Mouse (Mus musculus) kidney, adult 2 months (tissue): ENCODE measurements at regions not wholly inside any gene's neighbourhood (a gene's known extent, or its start where the extent isn't known, plus 50 kb on each side); places are given as distances from the start of the nearest gene placed in this dataset.

ENCODE experiments used
- CTCF ChIP-seq: fragments of 200-500 bp; conservative IDR thresholded peaks from 2 replicates; pipeline ENCODE4 v1.5.1; 2011; ENCODE audit warnings: low read depth, mild to moderate bottlenecking, control low read depth, low read length, moderate library complexity, mixed read lengths; ENCODE audit not compliant: insufficient read depth, insufficient read length
- POLR2A ChIP-seq: fragments of 200-500 bp; IDR thresholded peaks from one replicate; pipeline ENCODE4 v1.6.1; 2011; ENCODE audit warnings: low read depth, low read length, control low read depth

- no peak for TF ChIP-seq POLR2A
- no peak for TF ChIP-seq CTCF
Measured at GRCm38 (mm10) chr6:101979213-101979612, 593.7 kb downstream of the Cntn3 start.
